Mouse (Mus musculus) heart, embryonic 10.5 days (tissue): ENCODE data around the gene Ptms. TPM values are rescaled to one million over a fixed set of nuclear protein-coding genes. Genes with fewer than 3 reads are reported as not detected.
"Not testable (repeated sequence)": the region's sequence is repeated elsewhere in the genome, so short reads cannot be mapped to it uniquely, and the experiment has no call there.

Source experiments
- DNase-seq: peaks from one replicate; pipeline ENCODE4 v3.0.0-alpha.2; 2017; ENCODE audit warnings: low spot score
- H3K27ac ChIP-seq: fragments of 300-500 bp; sonication (generic); 2 replicates; pipeline ENCODE4 v1.5.1; 2016; ENCODE audit warnings: mild to moderate bottlenecking
- H3K27me3 ChIP-seq: fragments of 300-500 bp; sonication (generic); 2 replicates; pipeline ENCODE4 v1.6.1; 2016; ENCODE audit warnings: mild to moderate bottlenecking; ENCODE audit not compliant: poor library complexity, insufficient read depth, severe bottlenecking
- H3K36me3 ChIP-seq: fragments of 300-500 bp; sonication (generic); 2 replicates; pipeline ENCODE4 v1.6.1; 2016; ENCODE audit warnings: mild to moderate bottlenecking, moderate library complexity
- H3K4me1 ChIP-seq: fragments of 300-500 bp; sonication (generic); 2 replicates; pipeline ENCODE4 v1.6.1; 2016; ENCODE audit warnings: mild to moderate bottlenecking
- H3K4me3 ChIP-seq: fragments of 300-500 bp; sonication (generic); 2 replicates; pipeline ENCODE4 v1.5.1; 2016; ENCODE audit warnings: mild to moderate bottlenecking, moderate library complexity
- H3K9me3 ChIP-seq: fragments of 300-500 bp; sonication (generic); 2 replicates; pipeline ENCODE4 v1.6.1; 2016; ENCODE audit warnings: mild to moderate bottlenecking, moderate library complexity
- WGBS: fragments of 180-500 bp; shearing (Covaris S2); methylation state at CpG from one replicate; pipeline ENCODE4 v1.1.7; 2016; 5-methylcytosine and 5-hydroxymethylcytosine counted together
- polyA plus RNA-seq: library from polyadenylated mRNA; unstranded; fragments of >200 nt; fragmentation: Nextera tagmentation; extraction: Ambion mirVana; gene quantifications from 2 replicates; pipeline ENCODE4 v1.2.1, GENCODE M21; 2016

The Ptms gene
- polyA plus RNA-seq, 1 experiment from 2014 or later = 174 TPM

- no peaks in the 10 kb centered on the region for H3K9me3 ChIP-seq
- H3K27me3 ChIP-seq = peaks cover 44% of the 10 kb centered on the region
- 15% methylated on average over 13 of the region's 13 CpGs for WGBS
- peaks cover 59% of the 10 kb centered on the region for H3K4me1 ChIP-seq
- peaks cover 24% of the 10 kb centered on the region for H3K36me3 ChIP-seq
- peak within 1 kb of the TSS; percentile 86 for H3K27ac ChIP-seq
- no peak for DNase-seq
- peak within 1 kb of the TSS; percentile 32 for H3K4me3 ChIP-seq
Measured at GRCm38 (mm10) chr6:124911533-124912218, 8.2 kb downstream of the Ptms start, which contains the start of gene Lag3. TSS of gene Lag3 (minus strand) at chr6:124911705.

- Histone ChIP-seq H3K4me1 (peaks cover 49% of the 10 kb centered on the region), H3K27ac (peak overlapping the region; percentile 86)
- WGBS = 3% methylated on average over 32 of the region's 32 CpGs
Measured at GRCm38 (mm10) chr6:124910032-124910431, 9.9 kb downstream of the Ptms start.

GRCm38 (mm10) chr6:124907767-124908166 is 12.1 kb downstream of the Ptms start:
- no peak overlapping the region for H3K27ac ChIP-seq
- peaks cover 36% of the 10 kb centered on the region for H3K27me3 ChIP-seq
- WGBS = 77% methylated on average over 1 of the region's 1 CpGs
- DNase-seq = no peak
- H3K36me3 ChIP-seq = no peaks in the 10 kb centered on the region
- no peaks in the 10 kb centered on the region for H3K9me3 ChIP-seq
- no peak overlapping the region for H3K4me3 ChIP-seq
- H3K4me1 ChIP-seq = peaks cover 43% of the 10 kb centered on the region

More at GRCm38 (mm10) chr6:124910032-124910431, 9.9 kb downstream of the Ptms start:
- no peaks in the 10 kb centered on the region for H3K9me3 ChIP-seq
- H3K27me3 ChIP-seq = peaks cover 44% of the 10 kb centered on the region
- peak overlapping the region; percentile 53 for H3K4me3 ChIP-seq
- no peak for DNase-seq
- H3K36me3 ChIP-seq = peaks cover 21% of the 10 kb centered on the region

GRCm38 (mm10) chr6:124904991-124905860 is 14.7 kb downstream of the Ptms start:
- Histone ChIP-seq H3K27ac (peak overlapping the region; percentile 95), H3K4me1 (peaks cover 33% of the 10 kb centered on the region), H3K9me3 (no peaks in the 10 kb centered on the region), H3K36me3 (no peaks in the 10 kb centered on the region), H3K27me3 (peaks cover 22% of the 10 kb centered on the region), H3K4me3 (peak overlapping the region; percentile 67)
- WGBS = 25% methylated on average over 16 of the region's 16 CpGs
- DNase-seq = no peak

GRCm38 (mm10) chr6:124904161-124904981 is 15.5 kb downstream of the Ptms start:
- Histone ChIP-seq H3K4me1 (peaks cover 24% of the 10 kb centered on the region), H3K27me3 (peaks cover 13% of the 10 kb centered on the region), H3K4me3 (peak overlapping the region; percentile 67), H3K36me3 (no peaks in the 10 kb centered on the region), H3K27ac (peak overlapping the region; percentile 95), H3K9me3 (no peaks in the 10 kb centered on the region)
- WGBS = 6% methylated on average over 24 of the region's 24 CpGs
- DNase-seq = peak; percentile 93

- peaks cover 6% of the 10 kb centered on the region for H3K27me3 ChIP-seq
- H3K36me3 ChIP-seq = no peaks in the 10 kb centered on the region
- peak; percentile 97 for DNase-seq
- under 1% methylated on average over 23 of the region's 23 CpGs for WGBS
- no peaks in the 10 kb centered on the region for H3K9me3 ChIP-seq
- H3K4me1 ChIP-seq = peaks cover 24% of the 10 kb centered on the region
- peak overlapping the region; percentile 67 for H3K4me3 ChIP-seq
- peak overlapping the region; percentile 95 for H3K27ac ChIP-seq
Measured at GRCm38 (mm10) chr6:124903580-124904151, 16.2 kb downstream of the Ptms start.

GRCm38 (mm10) chr6:124901851-124902250 is 18.1 kb downstream of the Ptms start:
- Histone ChIP-seq H3K9me3 (no peaks in the 10 kb centered on the region), H3K27ac (no peak overlapping the region), H3K27me3 (no peaks in the 10 kb centered on the region), H3K4me3 (no peak overlapping the region), H3K36me3 (no peaks in the 10 kb centered on the region), H3K4me1 (peaks cover 24% of the 10 kb centered on the region)
- DNase-seq = no peak

- Histone ChIP-seq H3K27me3 (no peaks in the 10 kb centered on the region), H3K27ac (peak overlapping the region; percentile 29; the same call in 1 of the 2 replicates), H3K4me1 (peaks cover 24% of the 10 kb centered on the region), H3K4me3 (no peak overlapping the region), H3K9me3 (no peaks in the 10 kb centered on the region), H3K36me3 (no peaks in the 10 kb centered on the region)
- no peak for DNase-seq
- WGBS = 33% methylated on average over 10 of the region's 10 CpGs
Measured at GRCm38 (mm10) chr6:124900801-124901480, 19.0 kb downstream of the Ptms start.

- Histone ChIP-seq H3K4me1 (peaks cover 21% of the 10 kb centered on the region), H3K4me3 (no peak overlapping the region), H3K27ac (no peak overlapping the region), H3K27me3 (no peaks in the 10 kb centered on the region), H3K36me3 (no peaks in the 10 kb centered on the region), H3K9me3 (no peaks in the 10 kb centered on the region)
- WGBS = 62% methylated on average over 8 of the region's 8 CpGs
- no peak for DNase-seq
Measured at GRCm38 (mm10) chr6:124900056-124900800, 19.7 kb downstream of the Ptms start.

- Histone ChIP-seq H3K36me3 (no peaks in the 10 kb centered on the region), H3K27me3 (no peaks in the 10 kb centered on the region), H3K4me1 (0 out of 2 replicates have a peak, but pooled peaks cover 9% of the 10 kb centered on the region), H3K27ac (no peak overlapping the region), H3K9me3 (no peaks in the 10 kb centered on the region), H3K4me3 (no peak overlapping the region)
- DNase-seq = no peak
- 55% methylated on average over 3 of the region's 3 CpGs for WGBS
Measured at GRCm38 (mm10) chr6:124898359-124898758, 21.5 kb downstream of the Ptms start.

- H3K36me3 ChIP-seq, DNase-seq, H3K27me3 ChIP-seq, H3K27ac ChIP-seq, H3K4me3 ChIP-seq, H3K9me3 ChIP-seq, H3K4me1 ChIP-seq: not testable (repeated sequence)
- WGBS = 90% methylated on average over 2 of the region's 2 CpGs
Measured at GRCm38 (mm10) chr6:124894113-124894512, 25.8 kb downstream of the Ptms start.
